Mouse (Mus musculus) left cerebral cortex, adult 18-20 months (tissue): ENCODE measurements at regions not wholly inside any gene's neighbourhood (a gene's known extent, or its start where the extent isn't known, plus 50 kb on each side); places are given as distances from the start of the nearest gene placed in this dataset.
"Not testable (repeated sequence)": the region's sequence is repeated elsewhere in the genome, so short reads cannot be mapped to it uniquely, and the experiment has no call there.

Source experiments
- DNase-seq, 2 experiments: peaks; one replicate each; pipeline ENCODE4 v3.0.0; 2021 to 2022; ENCODE audit warnings: low spot score in 2 of 2, mixed read lengths in 1 of 2

GRCm38 (mm10) chr8:78064161-78064560 lies 148.9 kb upstream of the Ttc29 start:
- DNase-seq, result no peak

GRCm38 (mm10) chr8:78065890-78066493 lies 147.1 kb upstream of the Ttc29 start:
- no peak for DNase-seq

- no peak for DNase-seq
These were observed 144.8 kb upstream of the Ttc29 start for GRCm38 (mm10) chr8:78068087-78068910.

- no peak for DNase-seq
These were observed 139.3 kb upstream of the Ttc29 start for GRCm38 (mm10) chr8:78073821-78074220.

GRCm38 (mm10) chr8:78077122-78077521 lies 136.0 kb upstream of the Ttc29 start:
- DNase-seq, result no peak

GRCm38 (mm10) chr8:78081395-78081794 lies 131.7 kb upstream of the Ttc29 start:
- not testable (repeated sequence) for DNase-seq

GRCm38 (mm10) chr8:78083012-78083411 lies 130.1 kb upstream of the Ttc29 start:
- DNase-seq, result no peak

GRCm38 (mm10) chr8:78086361-78086760 lies 126.7 kb upstream of the Ttc29 start:
- no peak for DNase-seq

- no peak for DNase-seq
These were observed 122.5 kb upstream of the Ttc29 start for GRCm38 (mm10) chr8:78090382-78091122.

GRCm38 (mm10) chr8:78096383-78096782 lies 116.7 kb upstream of the Ttc29 start:
- peak in 1 of 2 experiments; percentile 6 for DNase-seq

GRCm38 (mm10) chr8:78098191-78098745 lies 114.8 kb upstream of the Ttc29 start:
- no peak for DNase-seq

- no peak for DNase-seq
These were observed 114.0 kb upstream of the Ttc29 start for GRCm38 (mm10) chr8:78099091-78099490.

- no peak for DNase-seq
These were observed 105.8 kb upstream of the Ttc29 start for GRCm38 (mm10) chr8:78107339-78107738.

GRCm38 (mm10) chr8:78110003-78110649 lies 103.0 kb upstream of the Ttc29 start:
- no peak for DNase-seq

- DNase-seq, result no peak
These were observed 100.0 kb upstream of the Ttc29 start for GRCm38 (mm10) chr8:78113105-78113504.

- no peak for DNase-seq
These were observed 98.6 kb upstream of the Ttc29 start for GRCm38 (mm10) chr8:78114512-78114911.

GRCm38 (mm10) chr8:78117191-78117590 lies 95.9 kb upstream of the Ttc29 start:
- DNase-seq, result no peak

GRCm38 (mm10) chr8:78118493-78118892 lies 94.6 kb upstream of the Ttc29 start:
- DNase-seq, result no peak

- DNase-seq, result peak in 1 of 2 experiments; percentile 4
These were observed 93.4 kb upstream of the Ttc29 start for GRCm38 (mm10) chr8:78119682-78120081.

- peak in 1 of 2 experiments; percentile 17 for DNase-seq
These were observed 88.8 kb upstream of the Ttc29 start for GRCm38 (mm10) chr8:78124248-78124647.

GRCm38 (mm10) chr8:78127852-78128251 lies 85.2 kb upstream of the Ttc29 start:
- peak in 1 of 2 experiments; percentile 11 for DNase-seq
